Mouse (Mus musculus) brain, embryonic 14.5 days (tissue): Measurements from ENCODE around the gene Opcml.

Source experiments
- CTCF ChIP-seq: fragments of 200-500 bp; IDR thresholded peaks from 2 replicates; pipeline ENCODE4 v1.5.1; 2012; ENCODE audit warnings: inconsistent platforms, mild to moderate bottlenecking, moderate library complexity, borderline replicate concordance; ENCODE audit not compliant: insufficient read depth, insufficient read length; ENCODE audit errors: extremely low read depth
- POLR2A ChIP-seq: fragments of 200-500 bp; IDR thresholded peaks from 2 replicates; pipeline ENCODE4 v1.6.1; 2012; ENCODE audit warnings: mild to moderate bottlenecking, inconsistent platforms, borderline replicate concordance; ENCODE audit not compliant: poor library complexity, insufficient read depth, insufficient read length, severe bottlenecking; ENCODE audit errors: extremely low read depth

GRCm38 (mm10) chr9:27923495-27923894 lies 132.9 kb downstream of the Opcml start:
- TF ChIP-seq POLR2A: no peak
- no peak for TF ChIP-seq CTCF
